Mouse (Mus musculus): ENCODE measurements around the gene Plppr2.

DNA sequence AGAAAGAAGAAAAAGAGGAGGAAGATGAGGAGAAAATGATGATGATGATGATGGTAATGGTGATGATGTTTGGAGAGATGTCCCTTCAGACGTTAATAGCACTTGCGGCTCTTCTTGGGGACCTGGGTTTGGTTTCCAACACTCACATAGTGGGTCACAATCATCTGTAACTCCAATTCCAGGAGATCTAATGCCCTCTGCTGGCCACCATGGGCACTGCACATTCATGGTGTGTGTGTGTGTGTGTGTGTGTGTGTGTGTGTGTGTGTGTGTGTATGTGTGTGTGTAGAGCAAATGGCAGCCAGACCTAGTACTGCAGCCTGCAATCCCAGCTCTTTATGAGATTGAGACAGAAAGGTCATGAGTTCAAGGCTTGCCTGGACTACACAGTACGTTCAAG, 15.1 kb downstream of the Plppr2 start:
- TF ChIP-seq CTCF (IDR thresholded peaks at IDR 0.05; ENCODE audit: low read depth) (no peak), EP300 (IDR thresholded peaks at IDR 0.05; ENCODE audit: low read depth) (no peak)

All from heart, postnatal 0 days (tissue).